Mouse (Mus musculus) bone marrow macrophage, adult 2 months (primary cell): ENCODE data around the gene Cnga4. TPM values are rescaled to one million over a fixed set of nuclear protein-coding genes. Genes with fewer than 3 reads are reported as not detected.
A peak's percentile ranks its signal among the peaks of the same experiment; 100 is the strongest.

Experiments
- H3K27ac ChIP-seq: 2 replicates; pipeline ENCODE4 v1.5.1; 2012; ENCODE audit warnings: low read depth, low read length; ENCODE audit not compliant: insufficient read depth
- H3K4me1 ChIP-seq: 2 replicates; pipeline ENCODE4 v1.6.1; 2012; ENCODE audit warnings: low read length; ENCODE audit not compliant: control insufficient read depth, insufficient read depth
- H3K4me3 ChIP-seq: 2 replicates; pipeline ENCODE4 v1.5.1; 2012; ENCODE audit warnings: mild to moderate bottlenecking, low read length, moderate library complexity; ENCODE audit not compliant: insufficient read depth
- CTCF ChIP-seq: IDR thresholded peaks from 2 replicates; pipeline ENCODE4 v1.5.1; 2012; ENCODE audit warnings: low read depth, mild to moderate bottlenecking, low read length, moderate library complexity
- POLR2A ChIP-seq: IDR thresholded peaks from 2 replicates; pipeline ENCODE4 v1.6.1; 2012; ENCODE audit warnings: mild to moderate bottlenecking, low read depth, low read length, borderline replicate concordance
- polyA plus RNA-seq: library from polyadenylated mRNA; stranded (reverse); fragments of >200 nt; gene quantifications from 2 replicates; pipeline ENCODE4 v1.2.4, GENCODE M21; 2012; ENCODE audit not compliant: missing spikeins, insufficient read depth, insufficient read length

Cnga4 gene
- polyA plus RNA-seq, 1 experiment, result not detected

DNA sequence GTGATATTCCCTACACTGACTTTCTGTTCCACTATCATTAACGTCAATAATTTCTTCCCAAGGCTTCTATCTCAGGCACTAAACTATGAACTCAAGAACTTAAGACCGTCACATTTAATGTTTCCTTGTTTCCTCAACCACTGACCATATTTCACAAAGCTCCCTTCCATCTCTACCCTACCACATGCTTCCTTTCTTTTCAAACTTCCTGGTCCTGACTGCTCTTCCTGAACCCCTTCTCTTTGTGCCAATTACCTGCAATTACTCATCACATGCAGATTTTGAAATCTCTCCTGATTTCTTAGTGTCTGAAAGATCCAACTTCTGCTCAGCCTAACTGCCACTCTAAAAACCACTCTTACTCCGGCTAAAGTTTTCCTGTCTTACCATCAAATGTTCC is 24.0 kb upstream of the Cnga4 start:
- Histone ChIP-seq H3K27ac (no peak overlapping the region), H3K4me1 (peaks cover 3% of the 10 kb centered on the region; the same call in 1 of the 2 replicates), H3K4me3 (no peak overlapping the region)
- TF ChIP-seq CTCF, result no peak
- no peak for TF ChIP-seq POLR2A

DNA sequence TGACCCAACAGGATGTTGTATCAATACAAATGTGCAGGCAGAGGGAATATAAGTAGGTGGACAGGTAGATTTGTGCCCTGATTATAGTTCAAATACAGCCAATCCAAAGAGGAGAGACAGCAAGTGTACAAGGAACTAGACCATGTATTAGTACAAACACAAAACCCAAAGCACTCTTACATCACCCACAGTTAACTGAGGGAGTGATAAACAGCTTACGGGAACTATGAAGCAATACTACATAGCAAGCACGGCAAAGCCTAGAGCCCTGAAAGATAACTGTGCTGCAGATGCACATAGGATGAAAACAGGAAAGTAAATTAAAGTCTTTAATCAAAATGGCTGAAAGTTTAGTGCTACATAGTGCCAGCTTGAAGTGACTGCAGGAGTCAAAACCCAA is 16.7 kb upstream of the Cnga4 start:
- no peak overlapping the region for H3K27ac ChIP-seq
- no peak overlapping the region for H3K4me3 ChIP-seq
- H3K4me1 ChIP-seq, result peaks cover 10% of the 10 kb centered on the region
- TF ChIP-seq POLR2A, result no peak
- no peak for TF ChIP-seq CTCF

DNA sequence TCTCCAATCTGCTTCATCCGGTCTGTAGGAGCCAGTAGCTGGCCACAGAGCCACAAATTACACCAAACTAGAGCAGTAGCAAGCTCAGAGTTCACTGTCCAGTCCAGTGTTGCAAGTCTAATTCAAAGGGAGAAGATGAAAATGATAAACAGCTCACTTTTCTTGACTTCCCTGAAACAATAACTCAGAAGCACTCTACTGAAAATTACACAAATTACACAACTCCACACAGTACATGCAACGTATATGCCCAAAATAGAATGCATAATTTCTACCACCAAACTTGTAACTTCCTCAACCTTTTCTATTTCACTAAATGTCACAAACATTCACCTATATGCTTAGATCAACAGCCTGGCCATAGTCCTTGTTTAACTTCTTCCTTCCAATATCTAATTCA is 14.1 kb upstream of the Cnga4 start:
- no peak overlapping the region for H3K27ac ChIP-seq
- TF ChIP-seq CTCF, result no peak
- TF ChIP-seq POLR2A, result no peak
- H3K4me3 ChIP-seq, result no peak overlapping the region
- peaks cover 12% of the 10 kb centered on the region for H3K4me1 ChIP-seq

DNA sequence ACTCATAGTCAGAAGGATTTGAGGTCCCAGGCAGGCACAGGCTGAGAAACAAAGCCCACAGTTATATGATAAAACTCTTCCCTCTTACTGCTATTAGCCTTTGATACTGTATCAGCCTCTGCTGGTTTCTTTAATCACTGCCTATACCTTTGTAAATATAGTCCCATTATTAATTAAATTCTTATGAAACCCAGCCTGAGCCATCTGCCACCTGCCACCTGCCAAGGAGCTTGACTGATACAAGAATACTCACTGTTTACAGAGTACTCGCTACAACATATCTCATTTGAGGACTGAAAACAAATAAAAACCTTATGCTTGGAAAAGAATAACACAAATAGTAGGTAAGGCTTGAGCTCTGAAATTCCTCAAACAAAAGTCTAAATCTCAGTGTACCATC is 9.8 kb upstream of the Cnga4 start:
- TF ChIP-seq POLR2A (no peak), CTCF (no peak)
- Histone ChIP-seq H3K27ac (no peak overlapping the region), H3K4me1 (peaks cover 26% of the 10 kb centered on the region), H3K4me3 (no peak overlapping the region)

DNA sequence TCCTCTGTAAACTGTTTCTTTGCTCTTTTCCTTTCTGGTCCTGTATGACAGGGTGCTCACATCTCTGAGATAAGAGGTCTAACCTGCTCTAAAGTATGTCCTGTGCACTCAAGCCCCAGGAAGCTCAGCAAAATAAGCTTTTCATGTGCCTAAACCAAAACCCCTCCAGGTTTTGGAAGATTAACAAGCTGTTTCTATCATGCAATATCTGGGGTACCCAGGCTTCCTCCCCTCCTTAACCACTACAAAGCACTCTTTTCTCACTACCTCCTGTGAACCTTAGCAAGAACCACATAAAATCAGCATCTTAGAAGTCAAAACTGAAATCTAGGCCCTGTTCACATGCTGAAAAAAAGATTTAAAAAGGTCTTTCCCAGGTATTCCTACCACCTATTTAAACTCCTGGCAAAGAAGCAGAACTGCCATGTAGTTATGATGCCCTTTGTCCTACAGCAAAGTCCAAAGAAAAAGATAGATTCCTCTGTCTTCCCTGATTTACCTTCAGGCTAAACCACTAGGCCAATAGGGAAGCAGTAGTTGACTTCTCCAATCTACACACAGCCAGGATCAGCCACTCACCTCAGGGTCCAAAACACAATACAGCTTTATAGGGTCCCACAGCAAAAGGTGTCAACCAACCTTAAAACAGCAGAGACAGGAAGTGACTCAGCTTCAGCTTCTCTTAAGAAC is 9.1 kb upstream of the Cnga4 start:
- peaks cover 20% of the 10 kb centered on the region for H3K4me1 ChIP-seq
- TF ChIP-seq CTCF, result no peak
- no peak overlapping the region for H3K27ac ChIP-seq
- H3K4me3 ChIP-seq, result no peak overlapping the region

DNA sequence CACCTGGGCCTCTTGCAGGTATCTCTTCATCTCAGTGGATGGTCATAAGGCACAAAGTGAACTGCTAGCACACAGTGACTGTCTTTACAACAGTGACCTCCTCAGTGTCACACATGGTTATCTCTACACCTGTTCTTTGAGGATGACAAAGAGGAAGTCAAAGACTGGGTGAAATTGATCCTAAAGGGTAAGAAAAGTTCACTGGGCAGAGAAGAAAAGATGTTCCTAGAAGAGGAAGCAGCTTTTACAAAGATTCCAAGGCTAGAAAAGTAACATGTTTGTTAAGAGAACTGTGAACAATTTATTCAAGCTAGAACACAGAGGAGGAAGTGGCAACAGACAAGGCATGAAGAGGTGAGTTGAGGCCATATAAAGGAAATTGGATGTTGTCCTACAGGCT is 8.2 kb upstream of the Cnga4 start:
- H3K27ac ChIP-seq, result no peak overlapping the region
- peaks cover 20% of the 10 kb centered on the region for H3K4me1 ChIP-seq
- TF ChIP-seq POLR2A, result no peak
- TF ChIP-seq CTCF, result no peak
- H3K4me3 ChIP-seq, result no peak overlapping the region

DNA sequence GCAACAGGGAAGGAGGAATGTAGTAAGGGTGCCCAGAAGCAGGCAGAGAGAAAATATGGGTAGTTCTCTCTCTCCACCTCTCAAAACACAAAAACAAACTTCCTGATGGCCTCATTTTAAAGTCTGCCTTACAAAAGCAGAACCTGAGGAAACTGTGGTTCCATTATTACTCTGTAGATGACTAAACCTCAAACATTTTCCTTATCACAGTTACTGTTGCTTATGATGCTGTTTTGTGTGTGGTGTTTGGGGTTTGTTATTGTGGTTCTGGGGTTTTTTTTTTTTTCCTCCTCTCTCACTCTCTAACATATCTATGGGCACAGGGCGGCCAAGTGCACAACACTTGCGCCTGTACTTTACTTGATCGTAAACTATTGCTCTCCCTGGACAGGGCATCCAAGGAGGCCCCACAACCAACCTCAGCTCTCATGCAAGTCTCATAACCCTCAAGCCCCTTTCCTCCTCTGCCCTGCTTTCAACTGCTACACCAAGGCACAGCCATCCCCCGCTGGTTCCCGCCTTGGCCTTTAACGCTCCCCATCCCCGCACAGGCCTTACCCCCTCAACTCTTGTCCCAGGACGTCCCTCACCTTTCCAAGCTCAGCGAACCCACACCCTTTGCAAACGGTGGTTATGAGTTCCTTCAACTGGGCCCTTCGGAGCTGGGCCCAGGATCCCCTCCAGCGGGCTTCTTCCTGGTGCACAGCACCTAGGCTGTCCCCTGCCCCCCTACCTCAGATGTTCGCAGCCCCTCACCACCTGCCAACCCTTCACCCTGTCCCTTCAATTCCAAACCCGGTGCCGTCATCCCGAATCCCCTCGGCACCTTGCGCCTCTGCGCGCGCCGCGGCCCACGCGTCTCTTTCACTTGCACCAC is 5.1 kb upstream of the Cnga4 start:
- TF ChIP-seq CTCF, result no peak
- TF ChIP-seq POLR2A, result peak; percentile 34; the same call in 1 of the 2 replicates
- Histone ChIP-seq H3K27ac (peak overlapping the region; percentile 65), H3K4me1 (peaks cover 16% of the 10 kb centered on the region), H3K4me3 (peak overlapping the region; percentile 92)

DNA sequence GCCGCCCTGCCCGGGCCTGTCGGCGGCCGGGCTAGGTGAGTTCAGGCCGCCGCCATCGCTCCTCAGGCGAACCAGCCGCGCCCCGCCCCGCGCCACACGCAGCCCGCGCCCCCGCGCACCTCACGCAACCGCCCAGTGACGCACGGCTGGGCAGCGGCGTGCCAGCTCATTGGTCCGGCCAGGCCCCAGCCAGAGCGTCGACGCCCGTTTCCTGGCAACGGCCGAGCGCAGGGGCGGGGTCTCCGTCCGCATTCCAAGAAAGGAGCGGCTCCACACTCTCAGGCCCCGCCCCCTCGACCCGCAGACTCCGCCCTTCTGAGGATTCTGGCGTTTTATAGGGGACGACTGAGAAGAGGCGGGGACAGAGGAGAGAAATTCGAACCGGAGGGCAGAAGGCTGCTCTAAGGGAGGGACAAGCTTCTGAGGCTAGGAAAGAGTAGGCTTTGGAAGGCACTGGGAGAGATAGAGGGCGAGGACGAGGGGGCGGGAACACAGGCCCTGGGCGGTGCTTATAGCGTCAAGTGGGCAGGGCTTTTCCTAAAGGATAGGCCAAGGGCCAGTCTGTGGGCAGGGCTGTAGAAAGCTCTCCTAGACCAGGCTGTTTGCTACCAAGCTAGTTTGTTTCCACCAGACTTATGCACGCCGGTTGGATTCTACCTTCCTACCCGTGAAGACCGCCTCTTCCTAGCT is 4.3 kb upstream of the Cnga4 start, which contains the start of gene Fam160a2:
Fam160a2 (minus strand) TSS at position 120 of the 690 bp plus-strand sequence.
- TF ChIP-seq CTCF, result no peak
- peak; percentile 62; the same call in 1 of the 2 replicates for TF ChIP-seq POLR2A
- peaks cover 16% of the 10 kb centered on the region for H3K4me1 ChIP-seq
- H3K27ac ChIP-seq, result peak within 1 kb of the TSS; percentile 68
- peak within 1 kb of the TSS; percentile 92 for H3K4me3 ChIP-seq

DNA sequence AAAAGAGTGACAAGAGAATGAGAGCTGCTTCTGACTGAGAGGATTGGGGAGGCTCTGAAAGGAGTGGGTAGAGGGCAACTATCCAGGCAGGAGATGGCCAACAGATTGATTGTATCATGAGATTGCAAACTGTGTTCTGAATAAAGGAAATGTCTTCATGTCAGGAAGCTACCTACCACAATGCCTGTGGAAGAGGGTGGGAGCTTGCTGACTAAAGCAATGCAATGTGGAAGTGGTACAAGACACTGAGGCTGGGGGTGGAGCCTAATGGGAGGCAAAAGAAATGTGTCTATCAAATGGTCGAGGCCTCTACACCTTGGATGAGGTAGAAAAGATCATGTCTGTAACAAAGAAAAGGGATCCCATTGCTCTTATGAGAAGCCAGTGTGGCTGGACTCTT is 2.0 kb downstream of the Cnga4 start:
- H3K4me1 ChIP-seq, result no peaks in the 10 kb centered on the region; the same call in 1 of the 2 replicates
- TF ChIP-seq POLR2A, result no peak
- no peak overlapping the region for H3K4me3 ChIP-seq
- H3K27ac ChIP-seq, result no peak overlapping the region
